Mouse (Mus musculus) limb, embryonic 14.5 days (tissue): ENCODE data around the gene A930017K11Rik. TPM values are rescaled to one million over a fixed set of nuclear protein-coding genes. Genes with fewer than 3 reads are reported as not detected.

Source experiments
- ATAC-seq: fragments of 200-750 bp; cut with Nextera tagmentation; 2 replicates; pipeline ENCODE4 v1.8.0; 2017; ENCODE audit warnings: low read depth, moderate number of reproducible peaks, moderate TSS enrichment; ENCODE audit not compliant: low FRiP score
- DNase-seq: peaks from one replicate; pipeline ENCODE4 v3.0.0-alpha.2; 2015; ENCODE audit warnings: low spot score
- H3K27ac ChIP-seq: fragments of 300-500 bp; sonication (generic); replicated peaks from 2 replicates; pipeline ENCODE4 v1.5.1; 2014; ENCODE audit warnings: low read depth, mild to moderate bottlenecking, low read length, moderate library complexity, mixed read lengths
- H3K27me3 ChIP-seq: fragments of 300-500 bp; sonication (generic); 2 replicates; pipeline ENCODE4 v1.6.1; 2014; ENCODE audit warnings: low read length, mixed read lengths; ENCODE audit not compliant: control insufficient read depth, insufficient read depth
- H3K36me3 ChIP-seq: fragments of 300-500 bp; sonication (generic); 2 replicates; pipeline ENCODE4 v1.6.1; 2014; ENCODE audit warnings: mild to moderate bottlenecking, low read length, moderate library complexity, mixed read lengths; ENCODE audit not compliant: control insufficient read depth, insufficient read depth
- H3K4me1 ChIP-seq: fragments of 300-500 bp; sonication (generic); 2 replicates; pipeline ENCODE4 v1.6.1; 2014; ENCODE audit warnings: antibody characterized with exemption, low read length, mixed read lengths; ENCODE audit not compliant: control insufficient read depth, insufficient read depth
- H3K4me2 ChIP-seq: fragments of 300-500 bp; sonication (generic); replicated peaks from 2 replicates; pipeline ENCODE4 v1.6.1; 2014; ENCODE audit warnings: low read depth, mild to moderate bottlenecking, low read length, moderate library complexity; ENCODE audit not compliant: severe bottlenecking
- H3K4me3 ChIP-seq: fragments of 300-500 bp; sonication (generic); replicated peaks from 2 replicates; pipeline ENCODE4 v1.5.1; 2014; ENCODE audit warnings: low read length
- H3K9ac ChIP-seq: fragments of 300-500 bp; sonication (generic); 2 replicates; pipeline ENCODE4 v1.6.1; 2014; ENCODE audit warnings: mild to moderate bottlenecking, low read depth, low read length, moderate library complexity; ENCODE audit not compliant: severe bottlenecking
- H3K9me3 ChIP-seq: fragments of 300-500 bp; sonication (generic); 2 replicates; pipeline ENCODE4 v1.6.1; 2016; ENCODE audit warnings: low read length; ENCODE audit not compliant: control insufficient read depth
- POLR2A ChIP-seq: fragments of 200-500 bp; IDR thresholded peaks from 2 replicates; pipeline ENCODE4 v1.8.0; 2012; ENCODE audit warnings: inconsistent platforms, mild to moderate bottlenecking, moderate library complexity, borderline replicate concordance; ENCODE audit not compliant: insufficient read depth, insufficient read length; ENCODE audit errors: extremely low read depth
- whole genome bisulfite sequencing: fragments of 180-500 bp; shearing (Covaris S2); extraction: QIAGEN DNeasy Blood & Tissue Kit; methylation state at CpG from one replicate; pipeline ENCODE4 v1.1.7; 2014; 5-methylcytosine and 5-hydroxymethylcytosine counted together
- polyA plus RNA-seq, 2 experiments: library from polyadenylated mRNA; depleted of rRNA in 1 of 2; stranded (reverse) in 1 of 2; unstranded in 1 of 2; fragments of >200 nt; fragmentation: Nextera tagmentation in 1 of 2; extraction: Ambion mirVana in 1 of 2; gene quantifications; 2 replicates each; pipeline versions ENCODE4 v1.2.1 to v1.2.3; 2012 to 2014

A930017K11Rik gene
- polyA plus RNA-seq, 2 experiments, result 0.23 to 0.25 TPM

- DNase-seq (no peak), ATAC-seq (no peak)
- no peak overlapping the region for H3K4me3 ChIP-seq
- H3K4me2 ChIP-seq, result no peak overlapping the region
- WGBS, result 76% methylated on average over 8 of the region's 8 CpGs
- no peak overlapping the region for H3K9ac ChIP-seq
- H3K9me3 ChIP-seq, result no peaks in the 10 kb centered on the region
- H3K4me1 ChIP-seq, result peaks cover 10% of the 10 kb centered on the region
- peaks cover 21% of the 10 kb centered on the region for H3K27me3 ChIP-seq
- H3K27ac ChIP-seq, result no peak overlapping the region
- no peaks in the 10 kb centered on the region for H3K36me3 ChIP-seq
- TF ChIP-seq POLR2A, result no peak
Measured at GRCm38 (mm10) chr17:25946891-25947290, 5.5 kb downstream of the A930017K11Rik start.

GRCm38 (mm10) chr17:25946349-25946748, 6.0 kb downstream of the A930017K11Rik start:
- peaks cover 8% of the 10 kb centered on the region for H3K4me1 ChIP-seq
- H3K4me3 ChIP-seq, result no peak overlapping the region
- H3K27me3 ChIP-seq, result peaks cover 16% of the 10 kb centered on the region
- WGBS, result 83% methylated on average over 7 of the region's 7 CpGs
- H3K27ac ChIP-seq, result no peak overlapping the region
- TF ChIP-seq POLR2A, result no peak
- H3K9me3 ChIP-seq, result no peaks in the 10 kb centered on the region
- no peak overlapping the region for H3K9ac ChIP-seq
- no peak overlapping the region for H3K4me2 ChIP-seq
- H3K36me3 ChIP-seq, result no peaks in the 10 kb centered on the region
- DNase-seq, result no peak
- ATAC-seq, result no peak

GRCm38 (mm10) chr17:25945517-25946155, 6.7 kb downstream of the A930017K11Rik start:
- H3K4me1 ChIP-seq, result peaks cover 9% of the 10 kb centered on the region
- DNase-seq (no peak), ATAC-seq (no peak)
- peaks cover 8% of the 10 kb centered on the region for H3K27me3 ChIP-seq
- no peak overlapping the region for H3K9ac ChIP-seq
- H3K27ac ChIP-seq, result no peak overlapping the region
- no peaks in the 10 kb centered on the region for H3K9me3 ChIP-seq
- H3K36me3 ChIP-seq, result no peaks in the 10 kb centered on the region
- TF ChIP-seq POLR2A, result no peak
- no peak overlapping the region for H3K4me2 ChIP-seq
- no peak overlapping the region for H3K4me3 ChIP-seq
- 67% methylated on average over 9 of the region's 9 CpGs for WGBS

GRCm38 (mm10) chr17:25944366-25945163, 7.8 kb downstream of the A930017K11Rik start, which contains the start of the genes Pigq and Nhlrc4:
Pigq (minus strand) TSS chr17:25944936.
Nhlrc4 (minus strand) TSS chr17:25944961.
- ATAC-seq (no peak), DNase-seq (no peak)
- H3K4me3 ChIP-seq, result no peak within 1 kb of the TSS
- no peak for TF ChIP-seq POLR2A
- peaks cover 12% of the 10 kb centered on the region for H3K4me1 ChIP-seq
- H3K27ac ChIP-seq, result no peak within 1 kb of the TSS
- no peaks in the 10 kb centered on the region for H3K27me3 ChIP-seq
- no peak within 1 kb of the TSS for H3K9ac ChIP-seq
- 33% methylated on average over 6 of the region's 6 CpGs for WGBS
- H3K36me3 ChIP-seq, result no peaks in the 10 kb centered on the region; the same call in 1 of the 2 replicates
- no peak within 1 kb of the TSS for H3K4me2 ChIP-seq
- H3K9me3 ChIP-seq, result no peaks in the 10 kb centered on the region

- Histone ChIP-seq H3K36me3 (no peaks in the 10 kb centered on the region; the same call in 1 of the 2 replicates), H3K9me3 (no peaks in the 10 kb centered on the region), H3K27me3 (no peaks in the 10 kb centered on the region), H3K9ac (no peak overlapping the region), H3K27ac (no peak overlapping the region), H3K4me3 (no peak overlapping the region), H3K4me1 (peaks cover 12% of the 10 kb centered on the region), H3K4me2 (no peak overlapping the region)
- no peak for ATAC-seq
- DNase-seq, result no peak
- 80% methylated on average over 9 of the region's 9 CpGs for WGBS
- TF ChIP-seq POLR2A, result no peak
Measured at GRCm38 (mm10) chr17:25943769-25944168, 8.6 kb downstream of the A930017K11Rik start.
